Mouse (Mus musculus) liver, adult 2 months (tissue): ENCODE results near the gene Ccser2. TPM values are rescaled to one million over a fixed set of nuclear protein-coding genes. Genes with fewer than 3 reads are reported as not detected.
"Not testable (repeated sequence)": the region's sequence is repeated elsewhere in the genome, so short reads cannot be mapped to it uniquely, and the experiment has no call there.

ENCODE experiments used
- DNase-seq: peaks from one replicate; pipeline ENCODE4 v3.0.0-alpha.2; 2011; ENCODE audit warnings: low read depth, low spot score; ENCODE audit errors: extremely low read depth
- H3K27ac ChIP-seq: fragments of 200-500 bp; replicated peaks from 2 replicates; pipeline ENCODE4 v1.5.1; 2012; ENCODE audit warnings: low read depth, mild to moderate bottlenecking, control low read depth, inconsistent platforms, low read length; ENCODE audit not compliant: insufficient read depth
- H3K27me3 ChIP-seq: fragments of 200-500 bp; 2 replicates; pipeline ENCODE4 v1.6.1; 2012; ENCODE audit warnings: mild to moderate bottlenecking, moderate library complexity, low read length, inconsistent platforms; ENCODE audit not compliant: control insufficient read depth, insufficient read depth
- H3K36me3 ChIP-seq: fragments of 200-500 bp; 2 replicates; pipeline ENCODE4 v1.6.1; 2012; ENCODE audit warnings: low read length, inconsistent platforms; ENCODE audit not compliant: control insufficient read depth, insufficient read depth
- H3K4me1 ChIP-seq: fragments of 200-500 bp; 2 replicates; pipeline ENCODE4 v1.6.1; 2011; ENCODE audit warnings: low read length; ENCODE audit not compliant: control insufficient read depth, insufficient read depth
- H3K4me3 ChIP-seq: fragments of 200-500 bp; 2 replicates; pipeline ENCODE4 v1.5.1; 2011; ENCODE audit warnings: low read depth, mild to moderate bottlenecking, control low read depth, low read length, moderate library complexity; ENCODE audit not compliant: insufficient read depth
- H3K79me2 ChIP-seq: fragments of 200-500 bp; 2 replicates; pipeline ENCODE4 v1.6.1; 2012; ENCODE audit warnings: inconsistent platforms, mild to moderate bottlenecking, low read length, moderate library complexity; ENCODE audit not compliant: control insufficient read depth, insufficient read depth
- H3K9ac ChIP-seq: fragments of 200-500 bp; 2 replicates; pipeline ENCODE4 v1.6.1; 2012; ENCODE audit warnings: low read depth, mild to moderate bottlenecking, control low read depth, inconsistent platforms, low read length
- CTCF ChIP-seq: fragments of 200-500 bp; IDR thresholded peaks from 2 replicates; pipeline ENCODE4 v1.5.1; 2011; ENCODE audit warnings: low read depth, low read length, control low read depth
- POLR2A ChIP-seq: fragments of 200-500 bp; IDR thresholded peaks from 2 replicates; pipeline ENCODE4 v1.6.1; 2011; ENCODE audit warnings: low read length, control low read depth; ENCODE audit not compliant: insufficient read depth; ENCODE audit errors: extremely low read depth
- WGBS: fragments of 180-500 bp; shearing (Covaris S2); methylation state at CpG from one replicate; pipeline ENCODE4 v1.1.7; 2018; 5-methylcytosine and 5-hydroxymethylcytosine counted together
- polyA plus RNA-seq: library from polyadenylated mRNA; depleted of rRNA; stranded (reverse); fragments of >200 nt; gene quantifications from 2 replicates; pipeline ENCODE4 v1.2.3, GENCODE M21; 2012
- total RNA-seq: library from RNA; depleted of rRNA; stranded (reverse); fragments of >200 nt; gene quantifications from 2 replicates; pipeline ENCODE4 v1.2.3, GENCODE M21; 2014

The Ccser2 gene
- total and polyA plus RNA-seq, 2 experiments: 7.4 to 21.1 TPM

- Histone ChIP-seq H3K27ac (no peak overlapping the region), H3K79me2 (no peaks in the 10 kb centered on the region; the same call in 1 of the 2 replicates), H3K36me3 (peaks cover 5% of the 10 kb centered on the region), H3K27me3 (no peaks in the 10 kb centered on the region), H3K4me1 (peaks cover 7% of the 10 kb centered on the region; the same call in 1 of the 2 replicates), H3K9ac (no peak overlapping the region), H3K4me3 (no peak overlapping the region)
- WGBS: 71% methylated on average over 8 of the region's 8 CpGs
- TF ChIP-seq POLR2A (no peak), CTCF (no peak)
- DNase-seq: no peak
These were observed 35.0 kb upstream of the Ccser2 start for GRCm38 (mm10) chr14:37003431-37004095.

- 88% methylated on average over 2 of the region's 2 CpGs for WGBS
- Histone ChIP-seq H3K4me1 (peaks cover 7% of the 10 kb centered on the region; the same call in 1 of the 2 replicates), H3K79me2 (no peaks in the 10 kb centered on the region; the same call in 1 of the 2 replicates), H3K9ac (no peak overlapping the region), H3K27ac (no peak overlapping the region), H3K4me3 (no peak overlapping the region), H3K36me3 (peaks cover 5% of the 10 kb centered on the region), H3K27me3 (no peaks in the 10 kb centered on the region)
- no peak for DNase-seq
- no peak for TF ChIP-seq CTCF
- TF ChIP-seq POLR2A: no peak
These were observed 34.3 kb upstream of the Ccser2 start for GRCm38 (mm10) chr14:37002852-37003251.

GRCm38 (mm10) chr14:37000780-37001179 lies 32.2 kb upstream of the Ccser2 start:
- H3K79me2 ChIP-seq, H3K27me3 ChIP-seq, H3K9ac ChIP-seq, H3K36me3 ChIP-seq, H3K4me1 ChIP-seq, H3K4me3 ChIP-seq: not testable (repeated sequence)
- 31% methylated on average over 6 of the region's 6 CpGs for WGBS
- 0 out of 2 replicates have a peak overlapping the region, but pooled peaks have one; percentile 18 for H3K27ac ChIP-seq
- DNase-seq: peak; percentile 65

- Histone ChIP-seq H3K27ac (no peak overlapping the region), H3K36me3 (peaks cover 27% of the 10 kb centered on the region), H3K79me2 (no peaks in the 10 kb centered on the region; the same call in 1 of the 2 replicates), H3K4me3 (no peak overlapping the region), H3K27me3 (no peaks in the 10 kb centered on the region), H3K9ac (no peak overlapping the region), H3K4me1 (peaks cover 10% of the 10 kb centered on the region)
- DNase-seq: peak; percentile 93
- TF ChIP-seq POLR2A (no peak), CTCF (no peak)
These were observed 21.2 kb upstream of the Ccser2 start for GRCm38 (mm10) chr14:36989784-36990183.

GRCm38 (mm10) chr14:36985693-36986092 lies 17.1 kb upstream of the Ccser2 start:
- no peaks in the 10 kb centered on the region for H3K27me3 ChIP-seq
- 93% methylated on average over 3 of the region's 3 CpGs for WGBS
- H3K9ac ChIP-seq: no peak overlapping the region
- H3K36me3 ChIP-seq: peaks cover 57% of the 10 kb centered on the region
- H3K4me1 ChIP-seq: peaks cover 10% of the 10 kb centered on the region
- H3K79me2 ChIP-seq: no peaks in the 10 kb centered on the region
- no peak for DNase-seq
- TF ChIP-seq CTCF (no peak), POLR2A (no peak)
- no peak overlapping the region for H3K4me3 ChIP-seq
- no peak overlapping the region for H3K27ac ChIP-seq

GRCm38 (mm10) chr14:36975019-36975418 lies 6.4 kb upstream of the Ccser2 start:
- Histone ChIP-seq H3K27ac (no peak overlapping the region), H3K9ac (no peak overlapping the region)
- 62% methylated on average over 3 of the region's 3 CpGs for WGBS

More at GRCm38 (mm10) chr14:36975019-36975418, 6.4 kb upstream of the Ccser2 start:
- peaks cover 20% of the 10 kb centered on the region for H3K36me3 ChIP-seq
- H3K4me1 ChIP-seq: peaks cover 9% of the 10 kb centered on the region
- H3K4me3 ChIP-seq: no peak overlapping the region
- TF ChIP-seq POLR2A (no peak), CTCF (no peak)
- H3K79me2 ChIP-seq: no peaks in the 10 kb centered on the region; the same call in 1 of the 2 replicates
- no peaks in the 10 kb centered on the region for H3K27me3 ChIP-seq
- no peak for DNase-seq
